Mouse (Mus musculus) cerebellum, adult 11-12 months (tissue): ENCODE results near the gene Phf13.

ENCODE experiments used
- DNase-seq: peaks from one replicate; pipeline ENCODE4 v3.0.0; 2022

Gene Phf13

GRCm38 (mm10) chr4:152012109-152012508, 16.1 kb upstream of the Phf13 start:
- peak; percentile 48 for DNase-seq

DNA sequence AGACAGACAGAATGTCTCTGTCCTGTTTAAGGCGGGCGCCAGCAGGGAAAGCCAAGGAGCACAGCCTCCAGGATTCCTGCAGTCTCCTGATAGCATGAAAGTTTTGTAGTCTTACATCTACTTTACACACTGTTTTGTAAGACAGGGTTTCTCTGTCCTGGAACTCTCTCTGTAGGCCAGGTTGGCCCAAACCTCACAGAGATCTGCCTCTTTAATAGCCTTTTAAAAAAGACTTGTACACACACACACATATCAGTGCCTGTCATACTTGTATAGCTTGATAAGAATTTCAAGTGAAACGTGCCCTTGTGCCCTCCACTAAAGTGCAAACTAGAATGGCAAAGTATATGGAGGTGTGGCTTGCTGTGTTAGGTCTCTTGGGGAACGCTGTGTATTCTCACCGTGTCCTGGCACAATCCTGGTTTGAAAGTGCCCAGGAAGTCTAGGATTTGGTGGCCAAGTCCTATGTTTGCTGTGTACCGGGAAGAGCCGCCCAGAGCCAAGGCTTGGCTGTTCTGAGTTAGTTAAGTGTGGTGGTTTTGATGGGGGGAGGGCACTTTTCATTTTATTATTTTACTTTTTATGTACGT, 15.2 kb upstream of the Phf13 start:
- no peak for DNase-seq

- peak; percentile 54 for DNase-seq
Measured at GRCm38 (mm10) chr4:152010707-152011134, 14.7 kb upstream of the Phf13 start.

GRCm38 (mm10) chr4:152010091-152010706, 14.1 kb upstream of the Phf13 start:
- DNase-seq: peak; percentile 49

- peak; percentile 82 for DNase-seq
Measured at GRCm38 (mm10) chr4:152009076-152010051, 13.3 kb upstream of the Phf13 start.

DNA sequence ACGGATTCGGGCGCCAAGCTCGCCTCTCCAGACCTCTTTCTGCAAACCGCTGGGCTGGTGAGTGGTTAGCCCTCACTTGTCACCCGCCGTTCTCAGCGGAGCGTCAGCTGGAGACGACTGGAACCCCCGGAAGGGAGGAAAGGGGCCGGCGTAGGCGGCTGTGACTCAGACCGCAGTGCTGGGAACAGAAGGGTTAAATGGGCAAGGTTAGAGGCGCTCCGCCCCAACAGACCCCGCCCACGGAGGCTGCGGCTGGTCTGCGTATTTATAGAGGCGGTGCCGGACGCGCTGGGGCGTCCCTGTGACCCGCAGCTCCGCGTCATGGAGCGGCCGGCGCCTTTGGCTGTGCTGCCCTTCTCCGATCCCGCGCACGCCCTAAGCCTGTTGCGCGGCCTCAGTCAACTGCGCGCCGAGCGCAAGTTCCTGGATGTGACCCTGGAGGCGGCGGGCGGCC, 12.6 kb upstream of the Phf13 start, which contains the start of gene Klhl21:
Gene Klhl21 (plus strand): TSS at position 182 of the 454 bp plus-strand sequence.
- peak; percentile 94 for DNase-seq

DNA sequence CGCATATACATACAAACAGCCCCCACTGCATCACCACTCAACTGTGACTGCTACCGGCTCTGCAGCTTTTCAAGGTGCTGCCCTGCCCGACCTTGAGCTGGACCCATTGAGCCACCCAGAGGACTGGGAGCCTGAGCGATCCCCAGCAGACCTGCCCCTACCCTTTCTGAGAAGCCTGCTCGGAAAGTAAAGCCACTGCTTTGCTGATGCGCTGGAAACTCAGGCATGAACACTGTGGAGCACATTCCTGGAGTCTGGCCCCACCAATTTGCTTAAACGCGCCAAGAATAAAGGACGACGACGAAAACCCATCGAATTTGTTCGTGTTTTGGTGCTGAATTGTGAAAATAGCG, 12.1 kb upstream of the Phf13 start:
- DNase-seq: no peak

DNA sequence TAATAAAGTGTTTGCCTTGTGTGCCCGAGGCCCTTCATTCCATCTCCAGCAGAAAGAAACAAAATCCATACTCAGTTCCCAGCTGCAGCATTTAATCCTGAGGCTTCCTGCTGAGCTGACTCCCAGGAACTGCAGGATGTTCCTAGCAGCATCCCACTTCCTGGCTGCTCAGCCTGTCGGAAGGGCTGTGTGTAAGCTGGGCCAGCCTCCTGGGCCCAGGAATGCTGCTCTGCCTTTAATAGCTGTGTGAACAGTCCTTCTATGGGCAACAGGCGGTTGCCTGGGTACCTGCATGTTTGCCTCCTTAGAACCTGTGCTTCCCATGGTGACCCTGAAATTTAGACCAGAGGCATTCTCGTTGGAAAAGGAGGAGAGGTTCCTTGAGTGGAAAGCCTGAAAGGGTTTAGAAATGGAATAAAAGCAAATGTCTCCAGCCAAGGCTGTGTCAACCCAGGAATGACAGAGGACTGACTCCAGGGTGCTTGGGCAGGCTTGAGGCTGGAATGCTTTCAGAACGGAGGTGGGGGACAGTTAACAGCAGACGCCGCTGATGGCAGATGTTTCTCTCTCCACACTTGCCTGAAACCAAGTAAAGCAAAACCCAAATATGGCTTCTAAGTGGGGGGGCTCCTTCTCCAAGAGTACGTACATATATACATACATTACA, 11.6 kb upstream of the Phf13 start:
- peak; percentile 52 for DNase-seq

- DNase-seq: no peak
Measured at GRCm38 (mm10) chr4:152006812-152007211, 10.8 kb upstream of the Phf13 start.

- no peak for DNase-seq
Measured at GRCm38 (mm10) chr4:152006137-152006536, 10.1 kb upstream of the Phf13 start.

DNA sequence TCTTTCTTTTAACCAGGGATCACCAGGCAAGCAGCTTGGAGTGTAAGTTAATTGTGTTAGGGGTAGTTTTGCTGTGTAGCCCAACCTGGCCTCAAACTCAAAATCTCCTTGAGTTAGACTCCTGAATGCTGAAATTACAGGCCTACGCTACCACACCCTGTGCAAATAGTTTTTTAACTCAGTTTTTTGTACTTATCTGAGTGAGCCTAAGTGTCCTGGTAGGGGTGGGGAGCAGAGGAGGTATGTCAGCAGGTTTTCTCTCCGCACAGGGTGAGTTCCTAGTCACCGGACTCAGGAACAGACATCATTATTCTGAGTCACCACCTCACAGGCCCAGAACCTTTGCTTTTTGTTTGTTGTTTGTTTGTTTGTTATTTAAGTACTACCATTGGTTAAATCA, 6.0 kb upstream of the Phf13 start:
- DNase-seq: no peak

- no peak for DNase-seq
Measured at GRCm38 (mm10) chr4:152001335-152001734, 5.3 kb upstream of the Phf13 start.

DNA sequence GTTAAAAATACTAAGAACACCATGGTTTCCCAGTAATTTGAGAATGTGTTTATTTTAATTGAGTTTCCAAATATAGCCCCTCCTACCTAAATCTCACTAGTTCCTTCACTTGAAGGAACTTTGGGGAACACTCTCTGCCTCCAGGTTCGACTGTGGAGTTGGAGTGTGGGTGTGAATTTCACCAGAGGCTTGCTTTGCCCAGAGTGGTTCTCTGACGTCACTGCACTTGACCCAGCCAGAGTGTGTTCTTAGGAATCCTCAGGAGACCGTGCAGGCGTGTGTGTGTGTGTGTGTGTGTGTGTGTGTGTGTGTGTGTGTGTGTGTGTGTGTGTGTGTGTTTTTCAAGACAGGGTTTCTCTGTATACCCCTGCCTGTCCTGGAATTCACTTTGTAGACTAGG, 4.8 kb upstream of the Phf13 start:
- no peak for DNase-seq

GRCm38 (mm10) chr4:151999481-151999880, 3.4 kb upstream of the Phf13 start:
- no peak for DNase-seq

DNA sequence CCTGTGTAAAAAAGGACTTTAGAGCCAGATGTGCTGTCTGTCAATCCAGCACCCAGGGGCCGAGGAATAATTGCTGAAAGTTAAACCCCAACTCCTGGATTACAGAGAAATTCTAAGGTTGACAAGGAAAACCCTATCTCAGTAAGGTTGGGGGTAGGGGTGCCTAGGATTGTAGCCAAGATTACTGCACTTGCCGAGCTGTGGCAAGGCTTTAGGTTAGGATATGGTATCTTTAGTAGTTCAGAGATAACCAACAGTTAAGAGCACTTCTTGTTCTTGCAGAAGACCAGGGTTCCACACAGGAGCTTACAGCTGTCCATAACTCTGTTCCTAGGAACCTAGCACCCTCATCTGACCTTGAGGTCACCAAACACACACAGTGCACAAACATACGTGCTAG, 1.6 kb upstream of the Phf13 start:
- peak; percentile 46 for DNase-seq

DNA sequence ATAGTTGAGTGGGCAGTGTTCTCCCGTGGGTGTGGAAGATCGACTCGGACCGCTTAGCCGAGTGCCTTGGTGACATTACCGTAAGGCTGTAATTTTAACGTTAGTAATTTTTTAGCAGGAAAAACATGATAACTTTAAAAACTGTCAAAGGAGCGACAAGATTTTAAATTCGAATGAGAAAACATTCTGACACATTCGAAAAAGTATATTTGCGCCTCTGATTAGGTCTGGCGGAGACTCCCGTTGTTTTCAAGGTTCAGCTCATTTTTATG, 829 bp upstream of the Phf13 start:
- DNase-seq: no peak

GRCm38 (mm10) chr4:151995371-151996172, 486 bp downstream of the Phf13 start:
- DNase-seq: no peak

- peak; percentile 72 for DNase-seq
Measured at GRCm38 (mm10) chr4:151994228-151995171, 1.6 kb downstream of the Phf13 start.

- DNase-seq: peak; percentile 46
Measured at GRCm38 (mm10) chr4:151993035-151993434, 3.0 kb downstream of the Phf13 start.

GRCm38 (mm10) chr4:151992091-151992490, 4.0 kb downstream of the Phf13 start:
- DNase-seq: peak; percentile 34

DNA sequence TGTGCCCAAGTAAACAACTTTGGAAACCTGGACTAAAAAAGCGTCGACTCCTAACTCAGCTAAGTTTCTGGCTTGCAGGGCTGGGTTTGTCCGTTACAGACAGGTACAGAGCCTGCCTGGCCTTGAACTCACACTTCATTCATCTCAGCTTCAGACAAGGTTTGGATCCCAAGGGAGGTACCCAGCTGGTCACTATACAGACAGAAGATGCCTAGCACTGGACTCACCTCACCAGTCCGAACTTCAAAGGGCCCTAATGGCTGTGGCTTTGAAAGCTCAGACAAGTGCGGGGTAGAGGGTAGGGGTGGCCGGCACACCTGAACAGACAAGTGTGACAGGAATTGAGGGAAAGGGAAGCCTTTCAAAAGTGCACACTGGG, 7.0 kb downstream of the Phf13 start:
- no peak for DNase-seq
